Mouse (Mus musculus): ENCODE measurements around the gene Spink2. TPM values are rescaled to one million over a fixed set of nuclear protein-coding genes. Genes with fewer than 3 reads are reported as not detected.
"Not testable (repeated sequence)": the region's sequence is repeated elsewhere in the genome, so short reads cannot be mapped to it uniquely, and the experiment has no call there.

The Spink2 gene
- total RNA-seq, 2 experiments from 2014 or later, result not detected

DNA sequence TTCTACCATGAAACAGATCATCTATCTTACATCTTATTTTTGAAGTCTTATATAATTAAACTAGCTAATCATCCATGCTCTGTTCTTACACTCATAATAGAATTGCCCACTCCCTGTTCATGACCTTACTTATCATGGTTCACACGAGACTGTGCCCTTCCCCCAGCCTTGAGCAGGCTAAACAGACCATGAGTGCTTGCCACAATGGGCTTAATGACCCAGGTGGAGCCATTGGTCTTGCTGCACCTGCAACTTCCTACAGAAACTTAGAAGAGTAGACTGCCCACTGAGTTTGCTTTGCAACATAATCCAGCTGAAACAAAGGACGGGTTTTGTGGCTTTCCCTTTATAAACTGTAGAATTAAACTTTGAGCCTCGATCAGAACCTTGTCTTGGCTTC is 22.5 kb downstream of the Spink2 start:
- DNase-seq, result no peak
- intact Hi-C loops (cut with DNase I), result no loop called here
- no peak overlapping the region for H3K4me3 ChIP-seq
- no peak for TF ChIP-seq CTCF (IDR thresholded peaks at IDR 0.05)
- H3K27ac ChIP-seq, result no peak overlapping the region

DNA sequence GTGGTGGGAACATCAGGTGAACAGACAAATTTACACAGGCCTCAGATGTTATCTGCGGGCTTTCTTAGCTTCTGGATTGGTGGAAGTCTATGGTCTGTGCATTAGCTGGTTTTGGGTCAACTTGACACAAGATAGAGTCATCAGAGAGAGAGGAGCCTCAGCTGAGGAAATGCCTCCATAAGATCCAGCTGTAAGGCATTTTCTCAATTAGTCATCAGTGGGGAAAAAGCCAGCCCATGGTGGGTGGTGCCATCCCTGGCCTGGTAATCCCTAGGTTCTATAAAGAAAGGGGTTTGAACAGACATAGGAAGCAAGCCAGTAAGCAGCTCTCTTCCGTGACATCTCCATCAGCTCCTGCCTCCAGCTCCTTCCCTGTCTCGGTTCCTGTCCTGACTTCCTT is 25.9 kb downstream of the Spink2 start:
- no peak for TF ChIP-seq CTCF (IDR thresholded peaks at IDR 0.05)
- no peak overlapping the region for H3K4me3 ChIP-seq
- no peak overlapping the region for H3K27ac ChIP-seq
- intact Hi-C loops (cut with DNase I), result no loop called here
- DNase-seq, result no peak

DNA sequence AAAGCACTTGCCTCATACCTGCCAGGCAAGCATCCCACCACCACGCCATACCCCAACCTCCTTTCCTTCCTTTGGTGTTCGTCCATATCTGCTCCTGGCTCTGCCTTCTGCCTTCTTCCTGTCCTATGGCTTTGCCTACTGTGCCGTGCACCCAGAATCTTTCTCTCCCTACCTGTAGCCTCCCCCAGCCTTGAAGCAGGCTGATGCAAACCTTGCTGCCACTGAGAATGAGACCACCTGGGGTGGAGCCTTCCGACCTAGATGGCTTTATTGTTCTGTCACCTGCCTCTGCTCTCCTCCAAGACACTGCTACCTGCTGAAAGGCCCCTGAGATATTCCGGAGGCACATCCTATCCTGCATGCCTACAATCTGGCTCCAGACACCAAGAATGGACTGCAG is 27.4 kb downstream of the Spink2 start:
- H3K4me3 ChIP-seq; intact Hi-C loops (cut with DNase I); H3K27ac ChIP-seq; DNase-seq: not testable (repeated sequence)

DNA sequence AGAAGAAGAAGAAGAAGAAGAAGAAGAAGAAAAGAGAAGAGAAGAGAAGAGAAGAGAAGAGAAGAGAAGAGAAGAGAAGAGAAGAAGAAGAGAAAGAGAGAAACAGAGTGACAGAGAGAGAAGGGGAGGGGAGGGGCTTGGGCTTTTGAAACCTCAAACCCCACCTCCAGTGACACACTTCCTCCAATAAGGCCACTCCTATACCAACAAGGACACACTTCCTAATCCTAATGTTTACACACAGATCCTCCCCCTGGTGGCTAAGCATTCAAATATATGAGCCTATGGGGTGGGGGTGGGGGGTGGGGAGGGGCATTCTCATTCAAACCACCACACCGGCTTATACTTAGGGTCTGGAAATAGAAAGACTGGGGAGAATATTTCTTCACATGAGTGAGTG is 27.9 kb downstream of the Spink2 start:
- no peak for TF ChIP-seq CTCF (IDR thresholded peaks at IDR 0.05)
- H3K4me3 ChIP-seq, result no peak overlapping the region

DNA sequence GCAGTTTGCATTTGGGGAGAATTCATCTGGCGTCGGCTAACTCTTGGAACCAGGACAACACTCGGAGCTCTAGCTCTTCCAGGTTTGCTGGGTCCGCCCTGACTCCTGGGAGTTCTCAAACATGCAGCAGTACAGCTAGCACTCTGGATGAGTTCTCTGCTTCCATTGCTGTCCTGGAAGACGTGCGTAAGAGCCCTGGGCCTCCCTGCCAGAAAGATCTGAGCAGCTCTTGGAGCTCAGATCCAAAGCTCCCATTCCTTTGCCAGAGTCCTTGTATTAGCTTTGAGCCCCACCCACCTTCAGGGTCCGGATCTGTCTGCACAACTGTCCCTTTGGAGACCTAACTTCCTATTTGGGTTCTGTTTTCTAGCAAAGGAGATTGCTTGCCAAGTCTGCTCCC is 29.8 kb downstream of the Spink2 start:
- H3K4me3 ChIP-seq, result no peak overlapping the region

More for the DNA sequence above, 27.9 kb downstream of the Spink2 start:
- DNase-seq, result no peak
- no peak overlapping the region for H3K27ac ChIP-seq
- intact Hi-C loops (cut with DNase I), result no loop called here

DNA sequence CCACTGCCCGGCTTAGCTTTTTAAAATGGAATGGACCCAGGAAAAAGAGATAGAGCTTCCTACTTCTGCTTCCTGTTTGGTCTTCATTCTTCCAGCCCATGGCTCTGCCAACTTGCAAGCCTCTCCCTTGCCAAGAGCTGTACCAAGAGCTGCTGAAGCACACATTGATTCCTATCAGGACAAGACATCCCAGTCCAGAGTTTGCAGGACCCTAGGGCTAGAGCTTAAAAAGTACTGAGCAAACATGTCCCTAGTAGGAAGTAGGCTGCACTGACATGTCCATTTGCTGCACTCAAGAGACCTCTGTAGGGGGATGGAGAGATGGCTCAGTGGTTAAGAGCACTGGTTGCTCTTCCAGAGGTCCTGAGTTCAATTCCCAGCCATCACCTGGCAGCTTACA is 32.3 kb downstream of the Spink2 start:
- H3K4me3 ChIP-seq, result no peak overlapping the region
- DNase-seq, result no peak
- intact Hi-C loops (cut with DNase I), result loop anchor here (10.0 kb wide), 1 partner anchor 164 kb away; the partner anchor contains the start of gene Thegl

More for the DNA sequence above, 29.8 kb downstream of the Spink2 start:
- peak; percentile 83 for DNase-seq
- peak overlapping the region; percentile 48; the same call in 1 of the 2 replicates for H3K27ac ChIP-seq
- no peak for TF ChIP-seq CTCF (IDR thresholded peaks at IDR 0.05)
- intact Hi-C loops (cut with DNase I), result no loop called here

DNA sequence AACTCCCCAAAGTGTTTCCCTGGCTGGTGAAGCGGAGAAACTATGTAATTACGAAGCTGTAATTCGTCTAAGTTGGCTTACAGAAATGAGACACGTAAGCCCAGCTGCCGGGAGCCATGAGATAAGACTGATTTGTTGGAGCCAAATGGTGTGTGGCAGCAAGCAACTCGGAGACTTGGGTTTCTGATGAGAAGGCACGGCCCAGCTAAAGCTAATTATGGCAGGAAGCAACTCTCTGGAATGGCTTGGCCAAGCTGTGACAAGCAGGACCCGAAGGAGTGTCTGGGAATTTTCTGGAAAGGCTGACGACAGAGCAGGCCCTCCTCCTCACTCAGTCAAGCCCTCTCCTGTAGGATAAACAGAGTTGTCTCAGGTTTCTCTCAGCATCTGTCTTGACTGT is 33.3 kb downstream of the Spink2 start:
- intact Hi-C loops (cut with DNase I), result loop anchor here (10.0 kb wide), 1 partner anchor 163 kb away; the partner anchor contains the start of gene Thegl
- no peak for TF ChIP-seq CTCF (IDR thresholded peaks at IDR 0.05)
- peak; percentile 55 for DNase-seq
- Histone ChIP-seq H3K27ac (peak overlapping the region; percentile 73), H3K4me3 (peak overlapping the region; percentile 26)

More for the DNA sequence above, 32.3 kb downstream of the Spink2 start:
- H3K27ac ChIP-seq, result no peak overlapping the region
- no peak for TF ChIP-seq CTCF (IDR thresholded peaks at IDR 0.05)

DNA sequence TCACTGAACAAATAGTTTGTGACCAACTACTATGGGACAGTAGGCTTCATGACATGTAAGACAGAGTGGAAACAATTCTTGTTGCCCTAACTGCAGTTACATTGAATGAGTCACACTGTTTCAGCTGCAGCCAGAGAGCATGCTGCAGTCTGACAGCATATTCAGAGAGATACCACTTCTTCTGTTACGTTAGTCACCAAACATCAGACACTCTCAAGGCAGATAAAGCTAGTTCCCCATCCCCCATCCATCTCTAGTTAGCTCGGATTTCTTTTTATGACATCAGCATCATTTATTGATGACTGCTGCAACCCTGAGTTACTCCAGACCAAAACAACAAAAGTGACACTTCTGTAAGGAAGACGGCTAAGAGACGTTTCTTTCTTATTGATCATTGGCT is 36.5 kb downstream of the Spink2 start:
- H3K27ac ChIP-seq, result no peak overlapping the region
- no peak overlapping the region for H3K4me3 ChIP-seq
- TF ChIP-seq CTCF (IDR thresholded peaks at IDR 0.05), result no peak
- no peak for DNase-seq
- intact Hi-C loops (cut with DNase I), result loop anchor here (10.0 kb wide), 1 partner anchor 160 kb away; the partner anchor contains the start of gene Thegl

DNA sequence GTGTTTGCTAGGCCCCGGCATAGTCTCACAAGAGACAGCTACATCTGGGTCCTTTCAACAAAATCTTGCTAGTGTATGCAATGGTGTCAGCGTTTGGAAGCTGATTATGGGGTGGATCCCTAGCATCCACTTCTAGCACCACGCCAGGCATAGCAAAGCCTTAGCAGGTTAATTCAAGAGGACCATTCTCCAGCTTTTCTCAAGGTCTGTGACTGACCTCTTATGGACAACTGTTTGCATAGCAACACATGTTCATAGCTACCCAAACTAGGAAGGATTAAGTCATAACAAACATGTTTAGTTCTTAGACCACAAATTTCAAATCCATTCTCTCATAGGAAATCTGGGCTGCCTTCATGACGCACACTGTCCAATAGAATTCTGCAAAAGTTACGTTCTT is 40.7 kb downstream of the Spink2 start:
- TF ChIP-seq CTCF (IDR thresholded peaks at IDR 0.05), result peak; percentile 79
- intact Hi-C loops (cut with DNase I), result loop anchor here (1.0 to 10.0 kb wide), 2 partner anchors 81 to 156 kb away; partner anchors contain the start of gene Thegl
- no peak for DNase-seq
- Histone ChIP-seq H3K4me3 (no peak overlapping the region), H3K27ac (no peak overlapping the region)

DNA sequence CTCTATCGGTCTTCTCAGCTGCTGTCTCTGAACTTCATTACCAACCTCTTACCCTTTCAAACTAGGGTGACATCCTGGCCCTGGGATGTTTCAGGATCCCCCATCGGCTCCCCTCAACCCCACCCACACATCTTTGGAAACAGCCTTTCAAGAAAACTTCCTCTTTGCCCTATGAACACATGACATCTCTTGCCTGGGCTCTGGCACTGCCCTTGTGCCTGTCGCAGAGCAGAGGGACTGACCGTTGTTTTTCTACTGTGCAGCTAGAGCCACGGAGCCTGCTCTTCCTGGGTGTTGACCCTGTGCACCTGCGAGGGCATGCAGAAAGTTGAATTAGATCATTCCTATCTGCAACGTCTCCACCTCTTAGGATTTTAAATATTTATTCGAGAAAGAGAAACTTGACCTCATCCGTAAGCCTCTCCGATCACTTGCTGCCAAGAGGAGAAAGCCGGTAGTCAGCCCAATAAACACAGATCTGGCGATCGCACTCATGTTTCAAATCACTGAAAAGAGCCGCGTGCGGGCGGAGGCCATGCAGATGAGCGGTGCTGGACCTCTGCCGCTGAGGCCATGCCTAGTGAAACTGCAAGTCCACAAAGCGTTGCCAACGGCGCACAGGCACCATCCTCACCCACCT is 43.8 kb downstream of the Spink2 start:
- no peak for TF ChIP-seq CTCF (IDR thresholded peaks at IDR 0.05)
- intact Hi-C loops (cut with DNase I), result no loop called here
- Histone ChIP-seq H3K27ac (0 out of 2 replicates have a peak overlapping the region, but pooled peaks have one; percentile 16), H3K4me3 (peak overlapping the region; percentile 47)
- DNase-seq, result peak; percentile 59

DNA sequence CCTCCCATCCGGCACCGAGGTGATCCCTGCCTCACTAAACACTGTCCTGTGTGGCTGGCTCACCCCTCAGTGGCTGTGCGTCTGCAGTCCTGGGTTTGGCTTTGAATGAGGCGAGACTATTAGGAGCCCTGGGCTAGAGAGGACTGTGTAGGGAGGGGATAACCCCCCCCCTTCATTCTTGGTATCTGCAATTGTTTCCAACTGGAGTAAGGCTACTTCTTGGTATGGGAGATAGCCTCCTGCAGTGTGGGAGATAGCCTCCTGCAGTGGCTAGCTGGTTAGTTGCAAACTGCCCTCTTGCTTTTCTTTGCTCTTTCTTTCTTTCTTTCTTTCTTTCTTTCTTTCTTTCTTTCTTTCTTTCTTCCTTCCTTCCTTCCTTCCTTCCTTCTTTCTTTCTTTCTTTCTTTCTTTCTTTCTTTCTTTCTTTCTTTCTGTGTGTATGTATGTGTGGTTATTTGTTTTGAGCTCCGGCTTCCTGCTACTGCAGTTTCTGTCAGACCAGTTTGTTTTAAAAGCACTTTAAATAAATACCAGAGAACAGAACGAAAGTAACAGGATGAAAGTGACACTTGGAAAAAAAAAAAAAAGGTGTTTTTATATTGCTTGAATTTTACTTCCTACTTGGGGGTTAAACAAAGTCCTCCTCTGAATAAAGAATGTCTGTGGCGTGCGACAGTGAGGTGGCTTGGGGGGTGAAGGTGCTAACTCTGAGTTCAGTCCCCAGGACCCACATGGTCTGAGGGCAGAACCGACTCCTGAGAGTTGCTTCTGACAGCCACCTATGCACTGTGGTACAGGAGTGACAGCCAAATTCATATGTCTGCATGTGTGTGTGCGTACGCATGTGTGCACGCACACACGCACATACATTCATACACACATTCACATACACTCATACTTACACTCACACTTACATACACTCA is 45.3 kb downstream of the Spink2 start:
- no peak for DNase-seq
- TF ChIP-seq CTCF (IDR thresholded peaks at IDR 0.05), result no peak
- no peak overlapping the region for H3K4me3 ChIP-seq
- no peak overlapping the region for H3K27ac ChIP-seq
- intact Hi-C loops (cut with DNase I), result no loop called here

DNA sequence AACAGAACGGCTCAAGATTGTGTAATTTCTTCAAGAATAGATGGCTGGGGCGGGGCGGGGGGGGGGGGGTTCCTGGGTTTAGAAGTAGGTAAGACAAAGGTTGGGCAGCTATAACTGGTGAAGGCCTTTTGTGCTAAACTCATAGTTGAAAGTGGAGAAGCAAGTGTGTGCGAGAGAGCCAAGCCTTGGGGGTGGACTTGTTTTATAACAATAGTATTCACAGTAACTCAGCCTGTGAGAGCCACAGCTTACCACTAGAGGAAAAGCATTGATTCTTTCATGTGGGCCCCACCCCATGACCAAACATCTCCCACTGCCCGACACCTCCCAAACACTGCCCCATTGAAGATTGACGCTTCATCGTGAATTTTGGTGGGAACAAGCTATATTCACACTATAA is 47.7 kb downstream of the Spink2 start:
- no peak for TF ChIP-seq CTCF (IDR thresholded peaks at IDR 0.05)
- H3K27ac ChIP-seq, result no peak overlapping the region
- no peak for DNase-seq
- no peak overlapping the region for H3K4me3 ChIP-seq
- intact Hi-C loops (cut with DNase I), result no loop called here

DNA sequence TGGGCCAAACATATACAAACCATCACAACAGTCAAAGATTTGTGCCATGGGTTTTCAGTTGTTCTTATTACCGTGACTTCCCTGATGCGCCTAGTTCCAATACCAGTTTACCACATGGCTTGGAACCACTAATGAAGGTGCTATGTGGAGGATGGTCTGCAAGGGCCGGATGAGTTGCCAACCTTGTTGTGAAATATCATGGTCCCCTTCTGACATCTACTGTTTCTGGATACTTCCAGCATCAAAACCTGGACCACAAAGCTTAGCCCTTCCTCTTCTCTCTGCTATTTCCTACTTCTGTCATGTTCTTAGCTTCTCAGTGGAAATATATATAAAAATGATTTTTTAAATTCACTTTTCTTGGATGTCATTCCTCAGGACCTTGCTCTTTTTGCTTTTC is 48.7 kb downstream of the Spink2 start:
- no peak overlapping the region for H3K4me3 ChIP-seq
- no peak for TF ChIP-seq CTCF (IDR thresholded peaks at IDR 0.05)
- no peak for DNase-seq
- intact Hi-C loops (cut with DNase I), result no loop called here
- no peak overlapping the region for H3K27ac ChIP-seq

All from gastrocnemius, adult 2 months (tissue).